Comparison of ENCODE assay signal across 26 mouse cellular contexts in genomic region chr15:24993325-24993673, GRCm38 (mm10).
A peak's percentile ranks its signal among the peaks of the same experiment; 100 is the strongest.
DNase-seq lines count a peak whose midpoint lies in the region; ATAC-seq and TF ChIP-seq lines count a peak whose summit lies in the region.
"Had no signal": no experiment of that assay in that cellular context is flagged by ENCODE, and none has a peak within 500 bp of the region (broad histone marks: within the 10 kb centered on the region; RNA-seq: fewer than 3 reads in every experiment).

No protein-coding gene starts in this region.

- no peak overlapping the region for H3K27ac ChIP-seq in forebrain, postnatal 0 days (ENCODE audit: low read depth, low read length)
- no peak overlapping the region for H3K27ac ChIP-seq in forebrain, embryonic 13.5 days
- peak overlapping the region; percentile 83 for H3K27ac ChIP-seq in midbrain, embryonic 14.5 days (replicated peaks; ENCODE audit: low read depth, low read length)
- no peak overlapping the region for H3K27ac ChIP-seq in midbrain, embryonic 10.5 days (replicated peaks)
- peak overlapping the region; percentile 85 for H3K27ac ChIP-seq in midbrain, embryonic 15.5 days
- H3K27ac ChIP-seq: kidney, postnatal 0 days; limb, embryonic 10.5 days; limb, embryonic 15.5 days; liver, embryonic 13.5 days; macrophage had no signal

- H3K9me3 ChIP-seq in forebrain, postnatal 0 days (ENCODE audit: low read length): no peaks in the 10 kb centered on the region
- no peaks in the 10 kb centered on the region for H3K9me3 ChIP-seq in forebrain, embryonic 13.5 days (replicated peaks)
- no peaks in the 10 kb centered on the region for H3K9me3 ChIP-seq in midbrain, embryonic 14.5 days (ENCODE audit: control insufficient read depth, low read length)
- H3K9me3 ChIP-seq in midbrain, embryonic 10.5 days (replicated peaks): no peaks in the 10 kb centered on the region
- no peaks in the 10 kb centered on the region for H3K9me3 ChIP-seq in midbrain, embryonic 15.5 days
- H3K9me3 ChIP-seq: limb, embryonic 10.5 days; limb, embryonic 15.5 days had no signal

- H3K4me1 ChIP-seq in forebrain, postnatal 0 days (ENCODE audit: insufficient read depth): no peaks in the 10 kb centered on the region
- peaks cover 8% of the 10 kb centered on the region; the same call in 1 of the 2 replicates for H3K4me1 ChIP-seq in forebrain, embryonic 13.5 days
- H3K4me1 ChIP-seq in midbrain, embryonic 14.5 days (ENCODE audit: control insufficient read depth, insufficient read depth, low read length): 0 out of 2 replicates have a peak, but pooled peaks cover 9% of the 10 kb centered on the region
- no peaks in the 10 kb centered on the region for H3K4me1 ChIP-seq in midbrain, embryonic 10.5 days
- H3K4me1 ChIP-seq in midbrain, embryonic 15.5 days: peaks cover 10% of the 10 kb centered on the region
- H3K4me1 ChIP-seq: limb, embryonic 10.5 days; limb, embryonic 15.5 days; liver, embryonic 13.5 days had no signal

- H3K36me3 ChIP-seq in forebrain, postnatal 0 days (ENCODE audit: insufficient read depth): no peaks in the 10 kb centered on the region
- H3K36me3 ChIP-seq in forebrain, embryonic 13.5 days (ENCODE audit: poor library complexity, severe bottlenecking): no peaks in the 10 kb centered on the region
- no peaks in the 10 kb centered on the region for H3K36me3 ChIP-seq in midbrain, embryonic 14.5 days (ENCODE audit: control insufficient read depth, insufficient read depth, low read length)
- H3K36me3 ChIP-seq in midbrain, embryonic 10.5 days: no peaks in the 10 kb centered on the region
- H3K36me3 ChIP-seq in midbrain, embryonic 15.5 days (replicated peaks): no peaks in the 10 kb centered on the region
- H3K36me3 ChIP-seq: limb, embryonic 10.5 days; limb, embryonic 15.5 days; liver, embryonic 13.5 days had no signal

- 88% methylated on average over 2 of the region's 2 CpGs for whole genome bisulfite sequencing in forebrain, postnatal 0 days
- 81% methylated on average over 2 of the region's 2 CpGs for WGBS in forebrain, embryonic 13.5 days
- WGBS in midbrain, embryonic 14.5 days: 81% methylated on average over 2 of the region's 2 CpGs
- WGBS in midbrain, embryonic 10.5 days: 83% methylated on average over 2 of the region's 2 CpGs
- 78% methylated on average over 2 of the region's 2 CpGs for WGBS in midbrain, embryonic 15.5 days

- H3K27me3 ChIP-seq in forebrain, postnatal 0 days (ENCODE audit: insufficient read depth, low read length): no peaks in the 10 kb centered on the region
- no peaks in the 10 kb centered on the region for H3K27me3 ChIP-seq in forebrain, embryonic 13.5 days
- no peaks in the 10 kb centered on the region for H3K27me3 ChIP-seq in midbrain, embryonic 14.5 days (ENCODE audit: control insufficient read depth, insufficient read depth, low read length)
- H3K27me3 ChIP-seq in midbrain, embryonic 10.5 days (ENCODE audit: low read depth, poor library complexity, severe bottlenecking): no peaks in the 10 kb centered on the region
- no peaks in the 10 kb centered on the region for H3K27me3 ChIP-seq in midbrain, embryonic 15.5 days (replicated peaks)
- H3K27me3 ChIP-seq: limb, embryonic 15.5 days; liver, embryonic 13.5 days had no signal

- no peak overlapping the region for H3K4me3 ChIP-seq in forebrain, postnatal 0 days (ENCODE audit: low read depth, low read length)
- no peak overlapping the region for H3K4me3 ChIP-seq in forebrain, embryonic 13.5 days
- no peak overlapping the region for H3K4me3 ChIP-seq in midbrain, embryonic 14.5 days (replicated peaks; ENCODE audit: low read depth, low read length)
- no peak overlapping the region for H3K4me3 ChIP-seq in midbrain, embryonic 10.5 days
- H3K4me3 ChIP-seq in midbrain, embryonic 15.5 days: no peak overlapping the region
- H3K4me3 ChIP-seq: limb, embryonic 10.5 days; limb, embryonic 15.5 days; liver, embryonic 13.5 days; myocyte had no signal

- no peak for ATAC-seq in forebrain, postnatal 0 days
- no peak for ATAC-seq in forebrain, embryonic 13.5 days
- 0 out of 2 replicates have a peak, but pooled peaks have one; percentile 50 for ATAC-seq in midbrain, embryonic 14.5 days (ENCODE audit: low FRiP score, low TSS enrichment)
- ATAC-seq in midbrain, embryonic 15.5 days (replicated peaks): peak; percentile 64
- ATAC-seq: intestine, embryonic 16.5 days; lung, postnatal 0 days; Patski had no signal

- no peak for TF ChIP-seq CTCF in forebrain, postnatal 0 days (IDR thresholded peaks at IDR 0.05; ENCODE audit: low read depth)

- H3K4me2 ChIP-seq in forebrain, postnatal 0 days (ENCODE audit: low read depth): peak overlapping the region; percentile 27; the same call in 1 of the 2 replicates
- H3K4me2 ChIP-seq in forebrain, embryonic 13.5 days: no peak overlapping the region
- peak overlapping the region; percentile 34; the same call in 1 of the 2 replicates for H3K4me2 ChIP-seq in midbrain, embryonic 14.5 days (ENCODE audit: low read length)
- H3K4me2 ChIP-seq in midbrain, embryonic 15.5 days: no peak overlapping the region; the same call in 1 of the 2 replicates
- H3K4me2 ChIP-seq: limb, embryonic 15.5 days; liver, embryonic 13.5 days had no signal

- H3K9ac ChIP-seq in forebrain, postnatal 0 days: no peak overlapping the region
- H3K9ac ChIP-seq in forebrain, embryonic 13.5 days: no peak overlapping the region
- H3K9ac ChIP-seq in midbrain, embryonic 14.5 days (replicated peaks; ENCODE audit: low read length): no peak overlapping the region
- no peak overlapping the region for H3K9ac ChIP-seq in midbrain, embryonic 15.5 days
- H3K9ac ChIP-seq: limb, embryonic 15.5 days; liver, embryonic 13.5 days had no signal

- DNase-seq in forebrain, postnatal 0 days: no peak
- no peak for DNase-seq in midbrain, embryonic 14.5 days
- no peak for DNase-seq in midbrain, embryonic 10.5 days (ENCODE audit: low spot score)
- no peak for DNase-seq in retina, embryonic 14.5 days (ENCODE audit: low spot score)
- DNase-seq in ovary, postnatal 10 days (ENCODE audit: low spot score): no peak
- DNase-seq: adrenal gland, postnatal 10 days; cerebellum, adult 11 months; cerebellum, adult 9-10 months; cerebellum, postnatal 36 days; gastrocnemius, postnatal 14 days; heart, postnatal 14 days; kidney, adult 8-10 months; kidney, postnatal 4 days; liver, embryonic 13.5 days; lung, adult 18-20 months; thymus, postnatal 4 days had no signal

Comparison
In these comparisons a context has a peak if more than half of its experiments do, and no peak if none do; other contexts are left out.
1. H3K27ac ChIP-seq: peak in midbrain, embryonic 14.5 days (single experiment) and midbrain, embryonic 15.5 days (single experiment); none in forebrain, postnatal 0 days (single experiment), forebrain, embryonic 13.5 days (single experiment) and midbrain, embryonic 10.5 days (single experiment).
2. H3K4me2 ChIP-seq: peak in forebrain, postnatal 0 days (single experiment) and midbrain, embryonic 14.5 days (single experiment); none in forebrain, embryonic 13.5 days (single experiment) and midbrain, embryonic 15.5 days (single experiment).
3. ATAC-seq: peak in midbrain, embryonic 14.5 days (single experiment) and midbrain, embryonic 15.5 days (single experiment); none in forebrain, postnatal 0 days (single experiment) and forebrain, embryonic 13.5 days (single experiment).